In genomic region chr1:74034736-74035135, GRCm38 (mm10) we compare ENCODE assay signal across 8 mouse cellular contexts.
DNase-seq lines count a peak whose midpoint lies in the region; ATAC-seq lines count a peak whose summit lies in the region.
"Had no signal": no experiment of that assay in that cellular context is flagged by ENCODE, and none has a peak within 500 bp of the region (broad histone marks: within the 10 kb centered on the region; RNA-seq: fewer than 3 reads in every experiment).

No protein-coding gene starts in this region.

- no peak for ATAC-seq in lung, embryonic 15.5 days (ENCODE audit: borderline replicate concordance, extremely low read depth, low FRiP score, low TSS enrichment)
- ATAC-seq in midbrain, embryonic 14.5 days (ENCODE audit: low FRiP score, low TSS enrichment), result no peak

- peak overlapping the region; percentile 90 for H3K4me3 ChIP-seq in brown adipose tissue, adult 24 weeks (ENCODE audit: insufficient read depth, low read depth, low read length)
- H3K4me3 ChIP-seq in lung, embryonic 15.5 days, result peak overlapping the region; percentile 62
- H3K4me3 ChIP-seq in midbrain, embryonic 14.5 days (replicated peaks; ENCODE audit: low read depth, low read length), result no peak overlapping the region

- peaks cover 36% of the 10 kb centered on the region for H3K4me1 ChIP-seq in brown adipose tissue, adult 24 weeks (ENCODE audit: control insufficient read depth, insufficient read depth, insufficient read length, low read length)
- peaks cover 84% of the 10 kb centered on the region for H3K4me1 ChIP-seq in lung, embryonic 15.5 days
- H3K4me1 ChIP-seq in midbrain, embryonic 14.5 days (ENCODE audit: control insufficient read depth, insufficient read depth, low read length), result peaks cover 7% of the 10 kb centered on the region; the same call in 1 of the 2 replicates

- no peaks in the 10 kb centered on the region for H3K36me3 ChIP-seq in lung, embryonic 15.5 days
- no peaks in the 10 kb centered on the region for H3K36me3 ChIP-seq in midbrain, embryonic 14.5 days (ENCODE audit: control insufficient read depth, insufficient read depth, low read length)

- peak; percentile 30 for DNase-seq in 3T3-L1 (ENCODE audit: low read depth, low spot score)
- DNase-seq in heart, postnatal 4 days, result peak; percentile 51
- DNase-seq in thymus, adult 18-20 months, result no peak
- DNase-seq in left cerebral cortex, adult 9 months (ENCODE audit: low spot score in 2 of 2), result no peak
- no peak for DNase-seq in midbrain, embryonic 14.5 days
- DNase-seq: cerebellum, adult 9-10 months had no signal

- H3K9ac ChIP-seq in lung, embryonic 15.5 days, result peak overlapping the region; percentile 52; the same call in 1 of the 2 replicates
- H3K9ac ChIP-seq in midbrain, embryonic 14.5 days (replicated peaks; ENCODE audit: low read length), result no peak overlapping the region

- H3K27ac ChIP-seq in brown adipose tissue, adult 24 weeks (replicated peaks; ENCODE audit: low read depth, low read length), result peak overlapping the region; percentile 95
- H3K27ac ChIP-seq in lung, embryonic 15.5 days, result 0 out of 2 replicates have a peak overlapping the region, but pooled peaks have one; percentile 78
- H3K27ac ChIP-seq in midbrain, embryonic 14.5 days (replicated peaks; ENCODE audit: low read depth, low read length), result no peak overlapping the region

- no peaks in the 10 kb centered on the region for H3K9me3 ChIP-seq in lung, embryonic 15.5 days
- H3K9me3 ChIP-seq in midbrain, embryonic 14.5 days (ENCODE audit: control insufficient read depth, low read length), result no peaks in the 10 kb centered on the region

- H3K27me3 ChIP-seq in lung, embryonic 15.5 days, result no peaks in the 10 kb centered on the region
- peaks cover 8% of the 10 kb centered on the region for H3K27me3 ChIP-seq in midbrain, embryonic 14.5 days (ENCODE audit: control insufficient read depth, insufficient read depth, low read length)

- 68% methylated on average over 2 of the region's 2 CpGs for WGBS in lung, embryonic 15.5 days
- 86% methylated on average over 2 of the region's 2 CpGs for WGBS in midbrain, embryonic 14.5 days

- H3K4me2 ChIP-seq in lung, embryonic 15.5 days, result peak overlapping the region; percentile 78
- no peak overlapping the region for H3K4me2 ChIP-seq in midbrain, embryonic 14.5 days (ENCODE audit: low read length)

Comparison
In these comparisons a context has a peak if more than half of its experiments do, and no peak if none do; other contexts are left out.
1. DNase-seq: peak in 3T3-L1 (single experiment) and heart, postnatal 4 days (single experiment); none in thymus, adult 18-20 months (0 of 2), left cerebral cortex, adult 9 months (0 of 2) and midbrain, embryonic 14.5 days (single experiment).